Mouse (Mus musculus) embryonic stem cell, embryonic (primary cell): ENCODE measurements around the gene Ccdc63.

Experiments
- CTCF ChIA-PET, 4 experiments: fragments of 300-600 bp in 2 of 4; fragments of 350-600 bp in 2 of 4; sonication (Branson Sonifier 250); formaldehyde crosslinking; loops; one replicate each; lab custom pipeline; 2022; ENCODE audit warnings: inconsistent platforms in 2 of 4; lab: Charles Lee
- POLR2A ChIA-PET, 4 experiments: fragments of 300-600 bp in 2 of 4; fragments of 350-600 bp in 2 of 4; sonication (Branson Sonifier 250); formaldehyde crosslinking; loops; one replicate each; lab custom pipeline; 2022; ENCODE audit warnings: antibody characterized with exemption in 4 of 4, inconsistent platforms in 1 of 4; lab: Charles Lee

Gene Ccdc63

DNA sequence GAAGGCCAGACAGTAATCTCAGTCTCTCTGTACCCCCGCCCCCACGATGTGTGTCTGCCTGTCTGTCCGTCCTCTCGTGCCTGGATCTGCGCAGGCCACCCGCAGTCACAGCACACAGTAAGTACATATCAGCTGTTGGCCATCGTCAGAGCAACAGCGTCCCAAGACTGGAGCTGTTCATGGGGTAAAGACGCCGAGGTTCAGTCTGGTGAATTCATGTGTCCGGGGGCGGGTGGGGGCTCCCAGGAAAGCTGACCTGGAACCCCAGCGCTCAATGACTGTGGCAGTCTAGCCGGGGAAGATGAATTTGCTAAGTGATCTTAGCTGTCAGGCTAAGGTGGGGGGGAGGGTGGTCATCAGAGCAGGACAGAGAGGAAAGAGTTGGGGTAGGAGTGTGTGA lies 46.9 kb downstream of the Ccdc63 start:
- CTCF ChIA-PET: interaction anchor here (0.6 to 2.0 kb wide), 9 partner anchors 9 to 630 kb away, joined by 3 to 9 read pairs (median 5); no protein-coding TSS in a partner anchor

GRCm38 (mm10) chr5:122092794-122093193 lies 47.8 kb downstream of the Ccdc63 start:
- CTCF ChIA-PET: interaction anchor here in 1 of 4 experiments (2.2 kb wide), 1 partner anchor 11 kb away, joined by 14 read pairs; no protein-coding TSS in a partner anchor
- POLR2A ChIA-PET: no interaction called here

More for the DNA sequence above, 46.9 kb downstream of the Ccdc63 start:
- POLR2A ChIA-PET: interaction anchor here in 1 of 4 experiments (0.6 kb wide), 1 partner anchor 55 kb away, joined by 3 read pairs; no protein-coding TSS in a partner anchor

- CTCF ChIA-PET: interaction anchor here in 3 of 4 experiments (0.5 to 4.4 kb wide), 13 partner anchors 8 to 229 kb away, joined by 3 to 51 read pairs (median 4); partner anchors contain the start of gene Myl2 (in 1 of the 3)
- POLR2A ChIA-PET: interaction anchor here in 1 of 4 experiments (0.9 kb wide), 1 partner anchor 19 kb away, joined by 3 read pairs; no protein-coding TSS in a partner anchor
Observed at GRCm38 (mm10) chr5:122091070-122091469, 49.6 kb downstream of the Ccdc63 start.

GRCm38 (mm10) chr5:122089664-122090063 lies 51.0 kb downstream of the Ccdc63 start:
- CTCF ChIA-PET: interaction anchor here (0.5 to 4.4 kb wide), 63 partner anchors 9 to 1607 kb away, joined by 3 to 51 read pairs (median 5); partner anchors contain the start of genes Myl2 (in 2 of the 4) and Tctn1 (in 2 of the 4)
- POLR2A ChIA-PET: interaction anchor here in 3 of 4 experiments (0.7 to 1.8 kb wide), 9 partner anchors 10 to 1410 kb away, joined by 3 to 8 read pairs (median 5); partner anchors contain the start of genes Myl2 (in 1 of the 3) and Sh2b3 (in 1 of the 3)

DNA sequence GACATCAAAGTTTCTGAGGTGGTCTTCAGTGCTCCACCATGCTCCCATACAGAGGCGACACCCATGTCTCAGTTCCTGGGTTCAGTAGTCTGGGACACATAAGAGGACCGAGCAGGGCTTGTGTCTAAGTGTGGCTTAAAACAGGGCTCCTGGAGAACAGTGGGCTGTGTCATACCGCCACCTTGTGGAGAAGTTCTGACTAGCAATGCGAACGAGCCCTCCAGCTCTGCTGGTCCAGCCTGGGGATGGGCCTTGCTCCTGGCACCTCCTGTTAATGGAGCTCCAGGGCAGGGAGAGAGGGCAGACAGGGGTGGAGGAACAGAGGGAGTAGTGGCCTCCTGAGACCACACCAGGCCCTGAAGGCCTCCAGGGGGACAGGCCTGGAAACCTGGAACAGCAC lies 51.7 kb downstream of the Ccdc63 start:
- CTCF ChIA-PET: interaction anchor here (0.5 to 4.4 kb wide), 94 partner anchors 9 to 746 kb away, joined by 3 to 51 read pairs (median 4); partner anchors contain the start of genes Myl2 (in 2 of the 4), Sh2b3 (in 2 of the 4) and Tctn1 (in 2 of the 4)

GRCm38 (mm10) chr5:122086121-122086520 lies 54.5 kb downstream of the Ccdc63 start:
- ChIA-PET CTCF (interaction anchor here in 1 of 4 experiments (0.7 kb wide), 1 partner anchor 365 kb away, joined by 3 read pairs; no protein-coding TSS in a partner anchor), POLR2A (interaction anchor here in 1 of 4 experiments (0.5 kb wide), 1 partner anchor 50 kb away, joined by 3 read pairs; no protein-coding TSS in a partner anchor)

More for the DNA sequence above, 51.7 kb downstream of the Ccdc63 start:
- POLR2A ChIA-PET: interaction anchor here (0.6 to 1.8 kb wide), 13 partner anchors 9 to 252 kb away, joined by 3 to 8 read pairs (median 4); partner anchors contain the start of genes Myl2 (in 1 of the 4) and Sh2b3 (in 1 of the 4)

DNA sequence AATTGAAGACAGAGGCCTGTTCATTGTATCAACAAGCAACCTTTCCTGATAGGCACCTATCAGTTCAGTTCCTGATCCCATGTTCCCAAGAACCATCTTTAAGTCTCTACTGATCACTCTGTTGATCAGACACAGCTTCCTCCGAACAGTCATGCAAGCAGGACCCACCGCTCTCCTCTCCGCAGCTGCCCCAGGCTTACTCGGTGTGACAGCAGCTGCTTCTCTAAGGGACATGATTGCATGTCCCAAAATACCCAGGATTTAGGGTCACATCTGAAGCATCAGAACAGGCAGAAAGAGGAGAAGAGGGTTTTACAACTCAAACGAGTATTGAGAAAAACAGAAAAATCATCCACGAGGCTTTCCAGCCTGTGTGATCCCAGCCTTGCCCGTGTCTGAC lies 55.3 kb downstream of the Ccdc63 start:
- ChIA-PET CTCF (interaction anchor here in 3 of 4 experiments (0.5 to 0.7 kb wide), 4 partner anchors 10 to 1757 kb away, joined by 3 to 4 read pairs (median 3); no protein-coding TSS in a partner anchor), POLR2A (interaction anchor here in 1 of 4 experiments (0.7 kb wide), 1 partner anchor 1949 kb away, joined by 3 read pairs; no protein-coding TSS in a partner anchor)

DNA sequence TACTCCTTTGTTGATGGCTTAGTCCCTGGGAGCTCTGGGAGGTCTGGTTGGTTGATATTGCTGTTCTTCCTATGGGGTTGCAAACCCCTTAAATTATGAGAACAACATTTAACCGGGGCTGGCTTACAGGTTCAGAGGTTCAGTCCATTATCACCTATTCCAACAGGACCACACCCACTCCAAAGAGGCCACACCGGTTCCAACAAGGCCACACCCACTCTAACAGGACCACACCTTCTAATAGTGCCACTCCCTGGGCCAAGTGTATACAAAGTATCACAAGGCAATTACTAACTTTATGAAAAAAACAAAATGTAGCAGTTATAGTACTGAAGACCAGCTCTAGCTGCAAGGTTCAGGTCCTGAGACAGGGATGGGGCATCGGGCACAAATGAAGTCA lies 56.2 kb downstream of the Ccdc63 start:
- POLR2A ChIA-PET: no interaction called here
- CTCF ChIA-PET: no interaction called here

- ChIA-PET CTCF (interaction anchor here (0.5 to 1.2 kb wide), 5 partner anchors 8 to 189 kb away, joined by 3 to 5 read pairs (median 3); no protein-coding TSS in a partner anchor), POLR2A (interaction anchor here in 2 of 4 experiments (0.6 to 0.9 kb wide), 3 partner anchors 11 to 823 kb away, joined by 3 read pairs; no protein-coding TSS in a partner anchor)
Observed at GRCm38 (mm10) chr5:122083282-122083681, 57.3 kb downstream of the Ccdc63 start.

DNA sequence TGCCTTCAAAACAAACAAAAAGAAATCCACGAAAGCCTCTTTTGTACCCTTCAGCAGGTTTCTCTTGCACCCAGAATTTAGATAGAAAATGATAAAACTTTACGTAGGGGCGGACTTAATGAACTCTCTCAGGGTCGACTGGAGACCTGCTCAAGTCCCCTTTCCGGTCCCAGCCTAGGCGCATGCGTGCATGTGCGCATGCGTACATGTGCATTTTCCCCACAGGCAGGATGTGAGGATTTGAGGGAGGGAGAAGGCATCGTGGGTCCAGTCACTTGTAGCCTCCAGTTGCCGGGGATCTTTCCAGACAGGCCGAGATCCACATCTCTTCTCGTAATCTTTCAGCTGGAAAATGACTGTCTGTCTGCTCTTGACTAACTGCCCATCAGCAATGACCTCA lies 59.2 kb downstream of the Ccdc63 start:
- POLR2A ChIA-PET: interaction anchor here in 1 of 4 experiments (0.6 to 1.0 kb wide), 2 partner anchors 21 to 27 kb away, joined by 3 to 4 read pairs; no protein-coding TSS in a partner anchor
- CTCF ChIA-PET: interaction anchor here in 2 of 4 experiments (1.0 to 2.6 kb wide), 4 partner anchors 8 to 144 kb away, joined by 4 to 51 read pairs (median 10); no protein-coding TSS in a partner anchor

DNA sequence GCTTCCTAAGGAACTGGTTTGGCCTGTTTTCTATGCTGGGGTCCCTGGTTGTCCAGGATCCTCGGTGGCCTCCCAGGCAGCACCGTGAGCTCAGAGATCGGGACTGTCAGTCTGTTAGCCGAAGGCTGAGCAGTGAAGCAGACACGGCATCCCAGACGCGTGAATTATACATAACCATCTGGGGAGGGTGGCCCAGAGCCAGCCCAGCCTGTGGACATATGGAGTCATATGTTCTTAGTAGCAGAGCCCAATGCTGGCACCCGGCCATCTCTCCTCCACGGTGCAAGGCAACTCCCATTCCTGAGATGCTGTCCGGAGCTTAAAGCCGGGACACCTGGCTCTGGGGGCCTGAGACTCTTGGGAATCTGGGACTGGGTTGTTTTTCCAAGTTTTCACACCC lies 59.7 kb downstream of the Ccdc63 start:
- CTCF ChIA-PET: interaction anchor here (0.6 to 2.6 kb wide), 47 partner anchors 8 to 1005 kb away, joined by 3 to 51 read pairs (median 5); partner anchors contain the start of genes Myl2 (in 1 of the 4), Sh2b3 (in 1 of the 4) and Tctn1 (in 1 of the 4)

DNA sequence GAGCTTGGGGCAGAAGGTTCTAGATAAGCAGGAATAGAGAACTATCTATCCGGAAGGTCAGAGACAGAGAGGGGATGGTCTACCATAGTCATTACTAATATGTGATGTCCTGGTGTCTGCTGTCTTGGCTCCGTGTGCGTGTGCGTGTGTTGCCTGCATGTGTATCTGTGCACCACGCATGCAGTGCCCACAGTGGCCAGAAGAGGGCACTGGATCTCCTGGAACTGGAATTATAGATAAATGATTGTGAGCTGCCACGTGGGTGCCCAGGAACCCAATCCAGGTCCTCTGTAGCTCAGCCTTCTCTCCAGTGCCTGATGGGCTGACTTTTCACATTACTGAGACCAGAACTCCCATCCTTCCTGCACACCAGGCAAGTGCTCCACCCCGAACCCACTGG lies 60.8 kb downstream of the Ccdc63 start:
- CTCF ChIA-PET: interaction anchor here (0.5 to 2.6 kb wide), 91 partner anchors 8 to 1048 kb away, joined by 3 to 51 read pairs (median 4); partner anchors contain the start of genes Myl2 (in 1 of the 4), Sh2b3 (in 1 of the 4) and Tctn1 (in 1 of the 4)
- POLR2A ChIA-PET: interaction anchor here in 3 of 4 experiments (0.6 to 1.9 kb wide), 13 partner anchors 8 to 243 kb away, joined by 3 to 12 read pairs (median 3); no protein-coding TSS in a partner anchor

More for the DNA sequence above, 59.7 kb downstream of the Ccdc63 start:
- POLR2A ChIA-PET: interaction anchor here in 3 of 4 experiments (0.6 to 1.7 kb wide), 11 partner anchors 9 to 1409 kb away, joined by 3 to 12 read pairs (median 3); partner anchors contain the start of gene Il31 (in 1 of the 3)

DNA sequence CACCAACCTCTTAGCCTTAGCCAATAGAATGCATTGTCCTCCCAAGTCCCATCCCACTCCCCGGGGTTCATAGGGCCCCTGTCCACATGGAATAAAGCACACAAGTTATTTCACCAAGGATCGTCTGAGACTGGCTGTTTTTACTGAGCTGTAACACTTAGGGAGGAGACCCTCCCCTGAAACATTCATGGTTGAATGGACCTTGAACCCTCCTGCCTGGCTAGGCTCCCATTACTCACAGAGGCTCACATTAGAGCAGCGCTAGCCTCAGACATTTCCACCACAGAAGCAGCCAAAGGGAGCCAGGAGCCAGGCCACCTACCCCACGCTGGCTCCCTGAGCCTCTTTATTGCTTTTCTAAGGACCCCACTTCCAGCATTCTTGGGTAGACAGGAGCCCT lies 63.4 kb downstream of the Ccdc63 start:
- CTCF ChIA-PET: interaction anchor here in 3 of 4 experiments (0.6 to 2.3 kb wide), 6 partner anchors 12 to 265 kb away, joined by 3 to 8 read pairs (median 4); no protein-coding TSS in a partner anchor
- POLR2A ChIA-PET: interaction anchor here in 1 of 4 experiments (1.3 kb wide), 1 partner anchor 16 kb away, joined by 3 read pairs; no protein-coding TSS in a partner anchor

GRCm38 (mm10) chr5:122075736-122076135 lies 64.9 kb downstream of the Ccdc63 start:
- ChIA-PET CTCF (interaction anchor here (0.6 to 2.3 kb wide), 14 partner anchors 13 to 355 kb away, joined by 3 to 17 read pairs (median 4); no protein-coding TSS in a partner anchor), POLR2A (interaction anchor here in 3 of 4 experiments (0.7 to 1.5 kb wide), 6 partner anchors 13 to 494 kb away, joined by 3 to 6 read pairs (median 4); no protein-coding TSS in a partner anchor)

GRCm38 (mm10) chr5:122071997-122072396 lies 68.6 kb downstream of the Ccdc63 start:
- ChIA-PET CTCF (interaction anchor here (0.5 to 3.2 kb wide), 25 partner anchors 9 to 1306 kb away, joined by 3 to 29 read pairs (median 3); partner anchors contain the start of gene Tctn1 (in 1 of the 4)), POLR2A (interaction anchor here (0.5 to 3.2 kb wide), 46 partner anchors 8 to 1175 kb away, joined by 3 to 21 read pairs (median 3); partner anchors contain the start of gene Sh2b3 (in 1 of the 4))

- CTCF ChIA-PET: interaction anchor here (0.5 to 3.2 kb wide), 19 partner anchors 8 to 281 kb away, joined by 3 to 29 read pairs (median 3); no protein-coding TSS in a partner anchor
- POLR2A ChIA-PET: interaction anchor here (0.5 to 3.2 kb wide), 44 partner anchors 8 to 1174 kb away, joined by 3 to 21 read pairs (median 3); partner anchors contain the start of gene Sh2b3 (in 1 of the 4)
Observed at GRCm38 (mm10) chr5:122070963-122071800, 69.4 kb downstream of the Ccdc63 start.
